Mouse (Mus musculus): ENCODE results near the gene Lgi4. TPM values are rescaled to one million over a fixed set of nuclear protein-coding genes. Genes with fewer than 3 reads are reported as not detected.
A peak's percentile ranks its signal among the peaks of the same experiment; 100 is the strongest.

Gene Lgi4
- total RNA-seq, 2 experiments from 2014 or later, result 7.9 to 9.6 TPM

GRCm38 (mm10) chr7:31100786-31101185 is 41.6 kb downstream of the Lgi4 start:
- no peak for DNase-seq (ENCODE audit: low spot score in 2 of 2)

- peak; percentile 50 to 68 for DNase-seq (ENCODE audit: low spot score in 2 of 2)
Observed at GRCm38 (mm10) chr7:31105061-31105768, 46.1 kb downstream of the Lgi4 start.

DNA sequence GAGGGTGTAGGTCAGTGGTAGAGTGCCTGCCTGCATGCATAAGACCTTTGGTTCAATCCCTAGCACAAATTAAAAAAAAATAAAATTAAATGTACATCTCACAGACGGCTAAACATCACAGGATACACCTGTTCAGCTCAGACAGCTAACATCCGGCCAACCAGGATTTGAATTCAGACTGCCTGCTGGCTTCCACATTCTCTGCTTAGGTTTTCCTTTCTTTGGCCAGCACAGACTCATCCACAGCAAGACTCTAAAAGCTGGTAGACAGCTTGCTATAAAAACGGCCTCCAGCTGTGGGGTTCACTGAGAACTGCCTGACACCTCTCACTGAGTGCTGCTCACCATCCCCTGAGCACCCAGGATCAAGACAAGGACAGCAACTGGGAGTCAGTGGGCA is 47.0 kb downstream of the Lgi4 start:
- no peak for DNase-seq (ENCODE audit: low spot score in 2 of 2)

- DNase-seq (ENCODE audit: low spot score in 2 of 2), result no peak
Observed at GRCm38 (mm10) chr7:31107781-31108180, 48.6 kb downstream of the Lgi4 start.

GRCm38 (mm10) chr7:31109091-31109490 is 49.9 kb downstream of the Lgi4 start:
- peak in 1 of 2 experiments; percentile 33 for DNase-seq (ENCODE audit: low spot score in 2 of 2)

DNA sequence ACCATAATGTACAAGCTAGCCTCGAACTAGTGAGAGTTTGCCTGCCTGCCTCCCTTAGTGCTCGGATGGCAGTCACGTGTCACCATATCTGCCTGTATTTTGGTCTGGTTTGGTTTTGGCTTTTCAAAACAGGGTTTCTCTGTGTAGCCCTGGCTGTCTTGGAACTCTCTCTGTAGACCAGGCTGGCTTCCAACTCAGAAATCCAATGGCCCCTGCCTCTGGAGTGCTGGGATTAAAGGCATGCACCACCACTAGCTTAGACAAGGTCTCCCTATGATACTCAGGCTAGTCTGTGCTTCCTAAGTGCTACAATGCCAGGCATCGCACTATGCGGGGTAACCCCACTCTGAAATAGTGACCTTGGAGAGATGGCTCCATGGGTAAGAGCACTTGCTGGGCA is 50.7 kb downstream of the Lgi4 start:
- no peak for DNase-seq (ENCODE audit: low spot score in 2 of 2)

GRCm38 (mm10) chr7:31110861-31111385 is 51.8 kb downstream of the Lgi4 start:
- DNase-seq (ENCODE audit: low spot score in 2 of 2), result no peak

- no peak for DNase-seq (ENCODE audit: low spot score in 2 of 2)
Observed at GRCm38 (mm10) chr7:31112036-31112435, 52.9 kb downstream of the Lgi4 start.

GRCm38 (mm10) chr7:31113800-31114199 is 54.7 kb downstream of the Lgi4 start:
- DNase-seq (ENCODE audit: low spot score in 2 of 2), result no peak

GRCm38 (mm10) chr7:31114646-31115045 is 55.5 kb downstream of the Lgi4 start:
- no peak for DNase-seq (ENCODE audit: low spot score in 2 of 2)

DNA sequence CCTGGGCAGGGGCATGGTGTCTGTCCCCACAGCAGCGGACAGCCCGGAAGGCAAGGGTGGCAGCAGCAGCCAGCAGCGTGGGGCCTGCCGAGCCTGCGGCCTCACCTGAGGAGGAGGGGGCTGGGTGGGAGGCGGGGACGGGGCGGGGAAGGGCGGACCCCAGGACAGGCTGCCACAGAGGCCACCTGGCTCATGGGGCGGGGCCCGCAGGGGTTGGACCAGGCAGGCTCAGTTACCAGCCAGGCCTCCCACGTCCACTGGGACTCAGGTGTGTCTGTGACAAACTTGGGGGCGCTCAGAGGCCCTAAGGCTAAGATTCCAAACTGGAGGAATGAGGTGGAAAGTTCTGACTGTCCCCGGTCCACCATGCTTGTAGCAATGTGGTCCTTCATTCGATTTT is 56.0 kb downstream of the Lgi4 start, which contains the start of gene Hpn:
TSS of gene Hpn (minus strand) at position 109 of the 400 bp plus-strand sequence.
- DNase-seq (ENCODE audit: low spot score in 2 of 2), result no peak

- DNase-seq (ENCODE audit: low spot score in 2 of 2), result peak in 1 of 2 experiments; percentile 41
Observed at GRCm38 (mm10) chr7:31115587-31116043, 56.5 kb downstream of the Lgi4 start.

DNA sequence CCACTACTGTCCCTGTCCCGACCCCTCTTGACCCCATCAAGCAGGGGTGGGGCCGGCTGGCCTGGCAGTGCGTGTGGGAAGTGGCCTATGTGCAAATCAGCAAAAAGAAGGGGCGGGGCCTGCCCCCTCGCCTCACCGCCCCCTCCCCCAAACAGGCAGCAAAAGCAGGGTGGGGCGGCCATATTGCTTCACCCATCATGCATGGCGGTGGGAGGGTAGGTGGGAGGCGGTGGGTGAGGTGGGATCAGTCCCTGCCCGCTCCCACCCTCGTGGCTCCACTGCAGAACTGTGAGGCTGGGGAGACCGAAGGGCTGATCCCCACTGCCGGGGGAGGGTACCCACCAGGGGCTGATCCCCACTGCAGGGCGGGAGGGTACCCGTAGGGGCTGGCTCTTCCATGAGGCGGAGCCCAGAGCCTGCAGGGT is 57.6 kb downstream of the Lgi4 start:
- DNase-seq (ENCODE audit: low spot score in 2 of 2), result no peak

GRCm38 (mm10) chr7:31117465-31117864 is 58.3 kb downstream of the Lgi4 start:
- no peak for DNase-seq (ENCODE audit: low spot score in 2 of 2)

DNA sequence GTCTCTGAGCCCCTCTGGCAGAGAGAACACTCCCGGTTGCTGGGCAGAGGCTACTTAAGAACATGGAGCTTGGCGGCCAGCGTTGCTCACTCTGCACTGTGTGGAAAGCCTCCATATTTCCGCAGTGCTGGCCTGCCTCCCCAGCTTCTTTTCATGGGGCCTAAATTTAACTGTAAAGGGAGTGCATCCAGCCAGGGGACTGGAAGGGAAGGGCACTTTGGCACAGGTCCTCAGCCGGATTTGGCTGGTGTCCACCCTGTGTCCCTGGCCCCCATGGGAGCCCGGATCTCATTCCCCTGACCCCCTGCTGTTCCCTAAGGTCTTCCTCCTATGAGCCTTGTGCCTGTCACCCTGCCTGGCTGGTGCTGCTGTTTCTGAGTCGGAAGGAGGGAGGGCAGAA is 59.3 kb downstream of the Lgi4 start:
- DNase-seq (ENCODE audit: low spot score in 2 of 2), result peak in 1 of 2 experiments; percentile 31

DNA sequence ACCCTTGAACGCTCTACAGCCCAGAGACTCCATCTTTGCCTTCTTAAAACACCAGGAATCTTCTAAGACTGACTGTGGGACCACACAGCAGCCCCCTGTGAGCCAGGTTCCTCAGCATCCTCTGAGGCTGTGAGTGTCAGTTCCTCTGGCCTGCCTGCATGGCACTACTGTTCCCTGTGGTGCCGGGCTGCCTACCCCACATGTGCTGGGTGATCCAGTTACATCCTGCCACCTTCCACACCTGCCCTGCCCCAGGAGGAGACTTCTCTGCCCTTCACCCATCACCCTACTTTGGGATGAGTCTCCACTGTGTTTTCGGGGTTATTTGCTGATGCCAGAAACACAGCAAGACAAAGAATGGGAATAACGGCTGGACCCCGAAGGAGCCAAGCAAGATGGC is 60.4 kb downstream of the Lgi4 start:
- no peak for DNase-seq (ENCODE audit: low spot score in 2 of 2)

Small RNAs within 50 kb of the gene (microRNA-seq; reads per million reads assigned to microRNA genes)
- not detected for gene Mir7050

Other genes with a start within 250 kb of the Lgi4 start
- gene Ffar2, start 235.6 kb upstream of the Lgi4 start, total RNA-seq (2021), result 1 to 10 TPM; 1.8 to 2.5 TPM
- not detected for gene Ffar3, start 203.2 kb upstream of the Lgi4 start, total RNA-seq (2021)
- gene Ffar1, start 197.8 kb upstream of the Lgi4 start, total RNA-seq (2021), result not detected
- gene Cd22, start 179.0 kb upstream of the Lgi4 start, total RNA-seq (2021), result under 1 TPM; 0.54 to 0.81 TPM
- 10 to 100 TPM; 11.8 to 12.3 TPM for gene Mag, start 144.5 kb upstream of the Lgi4 start, total RNA-seq (2021)
- gene Hamp2, start 134.7 kb upstream of the Lgi4 start, total RNA-seq (2021), result not detected
- gene Hamp, start 115.3 kb upstream of the Lgi4 start, total RNA-seq (2021), result under 1 TPM in 1 of 2 experiments, not detected in 1; 0.78 TPM
- gene Usf2, start 102.5 kb upstream of the Lgi4 start, total RNA-seq (2021), result 10 to 100 TPM; 79.3 to 80.5 TPM
- gene Lsr, start 85.9 kb upstream of the Lgi4 start, total RNA-seq (2021), result under 1 TPM; 0.74 to 0.75 TPM
- gene Fam187b, start 85.6 kb upstream of the Lgi4 start, total RNA-seq (2021), result under 1 TPM in 1 of 2 experiments, not detected in 1; 0.20 TPM
- gene Fxyd5, start 16.9 kb upstream of the Lgi4 start, total RNA-seq (2021), result 10 to 100 TPM; 21.2 to 23.0 TPM
- gene Fxyd7, start 7.9 kb upstream of the Lgi4 start, total RNA-seq (2021), result 1 to 10 TPM; 2.3 to 3.8 TPM
- gene Fxyd1, start 2.1 kb upstream of the Lgi4 start, total RNA-seq (2021), result 100 to 1,000 TPM; 587 to 732 TPM
- gene Fxyd3, start 17.4 kb downstream of the Lgi4 start, total RNA-seq (2021), result 1 to 10 TPM; 2.7 to 4.9 TPM
- 1 to 10 TPM; 3.9 to 4.2 TPM for gene Hpn, start 55.9 kb downstream of the Lgi4 start, total RNA-seq (2021)
- 10 to 100 TPM; 90.6 to 98.1 TPM for gene Scn1b, start 67.7 kb downstream of the Lgi4 start, total RNA-seq (2021)
- gene Gramd1a, start 96.6 kb downstream of the Lgi4 start, total RNA-seq (2021), result 10 to 100 TPM; 42.8 to 45.8 TPM
- not detected for gene Scgb2b2, start 231.2 kb downstream of the Lgi4 start, total RNA-seq (2021)
- not detected for gene Scgb1b2, start 232.5 kb downstream of the Lgi4 start, total RNA-seq (2021)